Mouse (Mus musculus): ENCODE data around the gene Mast1. TPM values are rescaled to one million over a fixed set of nuclear protein-coding genes. Genes with fewer than 3 reads are reported as not detected.
"Not testable (repeated sequence)": the region's sequence is repeated elsewhere in the genome, so short reads cannot be mapped to it uniquely, and the experiment has no call there.

Mast1 gene
- polyA plus RNA-seq, 1 experiment from 2014 or later: 65.8 TPM

DNA sequence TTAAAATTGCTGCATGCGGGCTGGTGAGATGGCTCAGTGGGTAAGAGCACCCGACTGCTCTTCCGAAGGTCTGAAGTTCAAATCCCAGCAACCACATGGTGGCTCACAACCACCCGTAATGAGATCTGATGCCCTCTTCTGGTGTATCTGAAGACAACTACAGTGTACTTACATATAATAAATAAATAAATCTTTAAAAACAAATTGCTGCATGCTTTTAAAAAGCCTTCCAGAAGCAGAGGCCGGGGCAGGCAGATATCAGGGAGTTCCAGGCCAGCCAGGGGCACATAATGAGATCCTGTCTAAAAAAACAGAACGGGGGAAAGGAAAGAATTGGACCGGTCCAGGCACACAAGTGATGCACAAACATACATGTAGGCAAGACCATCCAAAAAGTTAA is 29.2 kb downstream of the Mast1 start:
- Histone ChIP-seq H3K36me3 (ENCODE audit: control insufficient read depth, insufficient read depth) (peaks cover 14% of the 10 kb centered on the region), H3K4me1 (replicated peaks; ENCODE audit: control insufficient read depth, insufficient read depth, low read length) (peaks cover 18% of the 10 kb centered on the region), H3K4me2 (ENCODE audit: low read length) (peak overlapping the region; percentile 67), H3K4me3 (replicated peaks; ENCODE audit: low read length) (peak overlapping the region; percentile 48)
- ATAC-seq; H3K9ac ChIP-seq (replicated peaks; ENCODE audit: low read depth, low read length); H3K27ac ChIP-seq (ENCODE audit: low read length); H3K27me3 ChIP-seq (replicated peaks; ENCODE audit: control insufficient read depth, insufficient read depth, low read length); H3K9me3 ChIP-seq (ENCODE audit: control insufficient read depth, low read length): not testable (repeated sequence)
- WGBS: 31% methylated on average over 6 of the region's 7 CpGs

DNA sequence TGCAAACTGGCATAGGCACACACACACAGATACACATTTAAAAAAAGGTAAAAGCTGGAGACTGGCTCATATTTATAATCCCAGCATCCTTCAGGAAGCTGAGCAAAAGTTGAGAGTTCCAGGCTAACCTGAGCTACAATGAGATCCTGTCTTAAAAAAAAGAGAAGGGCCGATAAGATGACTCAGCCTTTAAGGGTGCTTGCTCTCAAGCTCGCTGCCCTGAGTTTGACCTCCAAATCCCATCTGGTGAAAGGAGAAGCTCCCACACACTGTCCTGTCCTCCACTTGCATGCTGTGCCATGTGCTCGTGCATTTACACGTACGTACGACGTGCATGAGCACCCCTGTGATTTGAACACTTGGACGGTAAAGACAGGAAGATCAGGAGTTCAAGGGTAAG is 29.7 kb downstream of the Mast1 start:
- no peak for ATAC-seq

DNA sequence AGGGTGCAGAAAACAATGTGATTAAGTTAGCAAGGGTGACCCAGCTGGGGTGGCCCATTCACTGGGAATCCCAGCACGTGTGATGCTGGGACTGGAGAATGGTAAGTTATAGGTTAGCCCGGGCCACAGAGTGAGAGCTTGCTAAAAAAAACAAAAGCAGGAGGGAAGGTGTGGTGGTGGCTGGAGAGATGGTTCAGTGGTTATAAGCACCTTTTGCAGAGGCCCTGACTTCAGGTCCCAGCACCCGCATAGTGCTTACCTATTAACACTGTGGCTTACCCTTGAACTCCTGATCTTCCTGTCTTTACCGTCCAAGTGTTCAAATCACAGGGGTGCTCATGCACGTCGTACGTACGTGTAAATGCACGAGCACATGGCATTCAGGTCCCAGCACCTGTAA is 30.1 kb downstream of the Mast1 start:
- Histone ChIP-seq H3K27me3 (replicated peaks; ENCODE audit: control insufficient read depth, insufficient read depth, low read length) (no peaks in the 10 kb centered on the region), H3K27ac (ENCODE audit: low read length) (no peak overlapping the region), H3K4me2 (ENCODE audit: low read length) (no peak overlapping the region), H3K9ac (replicated peaks; ENCODE audit: low read depth, low read length) (no peak overlapping the region), H3K4me1 (replicated peaks; ENCODE audit: control insufficient read depth, insufficient read depth, low read length) (peaks cover 20% of the 10 kb centered on the region), H3K4me3 (replicated peaks; ENCODE audit: low read length) (no peak overlapping the region), H3K9me3 (ENCODE audit: control insufficient read depth, low read length) (no peaks in the 10 kb centered on the region), H3K36me3 (ENCODE audit: control insufficient read depth, insufficient read depth) (peaks cover 5% of the 10 kb centered on the region)
- no peak for ATAC-seq
- WGBS: 97% methylated on average over 9 of the region's 9 CpGs

More for the DNA sequence above, 29.7 kb downstream of the Mast1 start:
- no peaks in the 10 kb centered on the region for H3K27me3 ChIP-seq (replicated peaks; ENCODE audit: control insufficient read depth, insufficient read depth, low read length)
- peaks cover 10% of the 10 kb centered on the region for H3K36me3 ChIP-seq (ENCODE audit: control insufficient read depth, insufficient read depth)
- no peak overlapping the region for H3K4me3 ChIP-seq (replicated peaks; ENCODE audit: low read length)
- H3K4me1 ChIP-seq (replicated peaks; ENCODE audit: control insufficient read depth, insufficient read depth, low read length): peaks cover 19% of the 10 kb centered on the region
- H3K9ac ChIP-seq (replicated peaks; ENCODE audit: low read depth, low read length): no peak overlapping the region
- no peak overlapping the region for H3K27ac ChIP-seq (ENCODE audit: low read length)
- WGBS: 80% methylated on average over 8 of the region's 8 CpGs
- H3K4me2 ChIP-seq (ENCODE audit: low read length): no peak overlapping the region
- no peaks in the 10 kb centered on the region for H3K9me3 ChIP-seq (ENCODE audit: control insufficient read depth, low read length)

DNA sequence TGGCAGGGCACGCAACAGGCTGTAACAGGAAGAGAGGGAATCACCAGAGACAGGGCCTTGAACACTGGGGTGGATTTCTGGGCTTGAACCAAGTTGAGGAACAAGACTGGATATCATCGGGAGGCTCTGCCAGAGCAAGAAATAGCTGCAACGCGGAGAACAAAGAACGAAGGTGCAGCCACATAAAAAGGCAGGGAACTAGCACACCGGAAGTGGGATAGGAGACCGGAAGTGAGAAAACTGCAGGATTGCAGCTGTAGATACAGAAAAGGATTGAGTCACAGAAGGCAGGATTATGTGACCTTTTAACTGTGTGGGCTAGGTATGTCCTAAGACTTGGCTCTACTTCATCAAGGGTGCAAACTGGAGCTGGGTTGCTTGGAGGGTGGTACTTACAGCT is 32.8 kb downstream of the Mast1 start:
- WGBS: 89% methylated on average over 7 of the region's 7 CpGs
- no peak for ATAC-seq
- Histone ChIP-seq H3K36me3 (ENCODE audit: control insufficient read depth, insufficient read depth) (no peaks in the 10 kb centered on the region), H3K4me3 (replicated peaks; ENCODE audit: low read length) (no peak overlapping the region), H3K27me3 (replicated peaks; ENCODE audit: control insufficient read depth, insufficient read depth, low read length) (no peaks in the 10 kb centered on the region), H3K4me2 (ENCODE audit: low read length) (no peak overlapping the region), H3K27ac (ENCODE audit: low read length) (no peak overlapping the region), H3K9me3 (ENCODE audit: control insufficient read depth, low read length) (no peaks in the 10 kb centered on the region), H3K9ac (replicated peaks; ENCODE audit: low read depth, low read length) (no peak overlapping the region), H3K4me1 (replicated peaks; ENCODE audit: control insufficient read depth, insufficient read depth, low read length) (peaks cover 20% of the 10 kb centered on the region)

DNA sequence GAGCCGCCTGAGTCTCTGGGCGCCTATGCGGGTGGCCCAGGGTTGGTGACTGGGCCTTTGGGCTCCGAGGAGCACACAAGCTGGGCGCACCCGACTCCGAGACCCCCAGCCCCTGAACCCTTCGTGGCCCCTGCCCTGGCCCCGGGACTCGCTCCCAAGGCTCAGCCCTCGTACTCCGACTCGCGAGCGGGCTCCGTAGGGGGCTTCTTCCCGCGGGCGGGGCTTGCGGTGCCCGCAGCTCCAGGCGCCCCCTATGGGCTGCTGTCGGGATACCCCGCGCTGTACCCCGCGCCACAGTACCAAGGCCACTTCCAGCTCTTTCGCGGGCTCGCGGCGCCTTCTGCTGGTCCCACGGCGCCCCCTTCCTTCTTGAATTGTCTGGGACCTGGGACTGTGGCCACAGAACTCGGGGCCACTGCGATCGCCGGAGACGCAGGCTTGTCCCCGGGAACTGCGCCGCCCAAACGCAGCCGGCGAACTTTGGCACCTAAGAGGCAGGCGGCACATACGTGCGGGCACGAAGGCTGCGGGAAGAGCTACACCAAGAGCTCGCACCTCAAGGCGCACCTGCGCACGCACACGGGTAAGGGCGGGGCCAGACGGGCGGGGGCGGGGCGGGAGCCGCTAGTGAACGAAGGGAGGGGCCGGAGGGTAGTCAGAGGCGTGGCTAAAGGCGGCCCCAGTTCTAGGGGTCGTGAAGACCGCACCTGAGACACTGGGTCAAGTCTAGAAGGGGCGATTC is 34.1 kb downstream of the Mast1 start:
- WGBS: under 1% methylated on average over 66 of the region's 68 CpGs
- peak; percentile 90 for ATAC-seq
- H3K36me3 ChIP-seq (ENCODE audit: control insufficient read depth, insufficient read depth): no peaks in the 10 kb centered on the region

DNA sequence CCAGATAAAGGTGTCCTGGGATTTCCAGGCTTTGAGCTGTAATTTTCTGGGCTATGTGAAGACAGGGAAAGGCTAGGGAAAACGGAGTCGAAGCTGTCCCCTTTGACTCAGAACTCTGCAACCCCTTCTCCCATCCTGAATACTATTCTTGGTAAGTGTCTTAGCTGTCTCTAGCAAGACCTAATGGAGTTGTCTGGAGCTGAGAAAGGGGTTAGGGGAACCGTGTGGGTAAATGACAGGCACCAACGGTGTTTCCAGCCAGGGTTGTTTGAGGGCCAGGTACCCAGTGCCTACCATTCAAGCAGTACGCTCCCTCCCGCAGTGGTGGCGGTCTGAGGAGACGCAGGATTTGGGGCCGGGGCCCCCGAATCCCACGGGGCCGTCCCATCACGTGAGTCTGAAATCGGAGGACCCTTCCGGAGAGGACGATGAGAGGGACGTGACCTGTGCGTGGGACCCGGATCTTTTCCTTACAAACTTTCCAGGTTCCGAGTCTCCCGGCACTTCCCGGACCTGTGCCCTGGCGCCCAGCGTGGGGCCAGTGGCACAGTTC is 34.7 kb downstream of the Mast1 start:
- WGBS: 2% methylated on average over 24 of the region's 24 CpGs
- H3K9ac ChIP-seq (replicated peaks; ENCODE audit: low read depth, low read length): peak overlapping the region; percentile 58
- no peaks in the 10 kb centered on the region for H3K9me3 ChIP-seq (ENCODE audit: control insufficient read depth, low read length)
- H3K36me3 ChIP-seq (ENCODE audit: control insufficient read depth, insufficient read depth): no peaks in the 10 kb centered on the region
- H3K4me3 ChIP-seq (replicated peaks; ENCODE audit: low read length): peak overlapping the region; percentile 54
- no peak overlapping the region for H3K27ac ChIP-seq (ENCODE audit: low read length)
- peak overlapping the region; percentile 91 for H3K4me2 ChIP-seq (ENCODE audit: low read length)
- H3K4me1 ChIP-seq (replicated peaks; ENCODE audit: control insufficient read depth, insufficient read depth, low read length): peaks cover 10% of the 10 kb centered on the region
- ATAC-seq: peak; percentile 10; the same call in 1 of the 2 replicates
- no peaks in the 10 kb centered on the region for H3K27me3 ChIP-seq (replicated peaks; ENCODE audit: control insufficient read depth, insufficient read depth, low read length)

More for the DNA sequence above, 34.1 kb downstream of the Mast1 start:
- no peak overlapping the region for H3K27ac ChIP-seq (ENCODE audit: low read length)
- peaks cover 11% of the 10 kb centered on the region for H3K4me1 ChIP-seq (replicated peaks; ENCODE audit: control insufficient read depth, insufficient read depth, low read length)
- no peaks in the 10 kb centered on the region for H3K9me3 ChIP-seq (ENCODE audit: control insufficient read depth, low read length)
- peak overlapping the region; percentile 91 for H3K4me2 ChIP-seq (ENCODE audit: low read length)
- H3K27me3 ChIP-seq (replicated peaks; ENCODE audit: control insufficient read depth, insufficient read depth, low read length): no peaks in the 10 kb centered on the region
- peak overlapping the region; percentile 58 for H3K9ac ChIP-seq (replicated peaks; ENCODE audit: low read depth, low read length)
- peak overlapping the region; percentile 54 for H3K4me3 ChIP-seq (replicated peaks; ENCODE audit: low read length)

DNA sequence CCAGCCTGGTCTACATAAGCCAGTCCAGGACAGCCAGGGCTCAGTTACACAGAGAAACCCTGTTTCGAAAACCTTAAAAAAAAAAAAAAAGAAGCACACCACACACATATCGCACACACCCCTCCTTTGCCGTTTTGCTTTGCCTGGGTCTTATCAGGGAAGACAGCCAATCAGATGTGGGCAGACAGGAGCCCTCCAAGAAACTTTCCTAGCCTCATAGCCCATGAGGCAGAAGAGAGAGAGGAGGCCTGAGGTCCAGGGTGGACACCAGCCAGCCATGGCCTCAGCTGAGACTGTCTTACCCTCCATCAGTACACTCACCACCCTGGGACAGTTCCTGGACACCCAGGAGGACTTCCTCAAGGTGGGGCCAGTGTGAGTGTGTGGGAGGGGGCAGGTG is 35.4 kb downstream of the Mast1 start, which contains the start of gene Klf1:
TSS of gene Klf1 (plus strand) at position 177 of the 400 bp plus-strand sequence.
- Histone ChIP-seq H3K36me3 (ENCODE audit: control insufficient read depth, insufficient read depth) (no peaks in the 10 kb centered on the region), H3K4me2 (ENCODE audit: low read length) (peak within 1 kb of the TSS; percentile 91), H3K4me1 (replicated peaks; ENCODE audit: control insufficient read depth, insufficient read depth, low read length) (peaks cover 10% of the 10 kb centered on the region), H3K9ac (replicated peaks; ENCODE audit: low read depth, low read length) (peak within 1 kb of the TSS; percentile 58), H3K4me3 (replicated peaks; ENCODE audit: low read length) (peak within 1 kb of the TSS; percentile 54), H3K9me3 (ENCODE audit: control insufficient read depth, low read length) (no peaks in the 10 kb centered on the region), H3K27me3 (replicated peaks; ENCODE audit: control insufficient read depth, insufficient read depth, low read length) (no peaks in the 10 kb centered on the region), H3K27ac (ENCODE audit: low read length) (no peak within 1 kb of the TSS)
- ATAC-seq: no peak
- 78% methylated on average over 3 of the region's 3 CpGs for WGBS

DNA sequence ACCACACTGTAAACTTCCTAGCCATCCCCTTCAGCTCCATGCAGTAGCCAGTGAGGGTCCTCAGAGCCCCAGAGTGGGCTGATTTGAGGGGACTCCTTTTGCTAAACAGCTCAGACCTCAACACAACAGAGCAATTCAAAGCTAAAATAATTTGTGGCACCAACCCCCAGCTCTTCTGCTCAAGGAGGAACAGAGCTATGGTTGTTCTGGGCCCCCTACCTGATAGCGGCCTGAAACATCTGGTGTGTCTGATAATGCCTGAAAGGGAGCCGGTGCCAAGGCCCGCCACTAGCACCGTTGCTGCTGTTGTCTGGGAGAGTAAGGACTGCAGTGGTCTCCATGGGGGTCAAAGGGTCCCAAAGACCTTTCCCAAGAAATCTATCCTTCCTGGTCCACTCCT is 36.1 kb downstream of the Mast1 start:
- Histone ChIP-seq H3K4me3 (replicated peaks; ENCODE audit: low read length) (no peak overlapping the region), H3K27ac (ENCODE audit: low read length) (no peak overlapping the region), H3K4me1 (replicated peaks; ENCODE audit: control insufficient read depth, insufficient read depth, low read length) (peaks cover 10% of the 10 kb centered on the region), H3K4me2 (ENCODE audit: low read length) (no peak overlapping the region), H3K27me3 (replicated peaks; ENCODE audit: control insufficient read depth, insufficient read depth, low read length) (no peaks in the 10 kb centered on the region), H3K9me3 (ENCODE audit: control insufficient read depth, low read length) (no peaks in the 10 kb centered on the region), H3K9ac (replicated peaks; ENCODE audit: low read depth, low read length) (no peak overlapping the region), H3K36me3 (ENCODE audit: control insufficient read depth, insufficient read depth) (no peaks in the 10 kb centered on the region)
- WGBS: 68% methylated on average over 4 of the region's 4 CpGs
- ATAC-seq: no peak

DNA sequence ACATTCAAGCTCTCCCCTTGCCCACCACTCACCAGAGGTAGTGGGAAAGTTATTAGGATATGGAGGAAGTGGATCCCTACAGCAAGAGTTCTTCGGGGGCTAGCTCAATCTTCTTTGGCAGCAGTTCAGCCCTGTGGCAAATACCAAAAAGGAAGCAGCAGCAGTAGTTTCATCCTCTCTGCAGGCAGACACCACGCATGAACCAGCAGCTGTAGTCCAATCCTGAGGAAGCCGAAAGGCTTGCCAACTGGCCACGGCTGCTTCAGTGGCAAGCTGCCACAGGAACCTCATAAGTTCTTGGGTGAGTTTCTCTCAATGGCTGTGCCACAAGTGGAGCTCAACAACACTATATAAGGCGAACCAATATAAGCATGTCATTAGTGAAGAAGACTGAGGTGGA is 41.2 kb downstream of the Mast1 start:
- H3K27me3 ChIP-seq (replicated peaks; ENCODE audit: control insufficient read depth, insufficient read depth, low read length): no peaks in the 10 kb centered on the region
- no peak for ATAC-seq
- no peak overlapping the region for H3K4me3 ChIP-seq (replicated peaks; ENCODE audit: low read length)
- H3K9me3 ChIP-seq (ENCODE audit: control insufficient read depth, low read length): no peaks in the 10 kb centered on the region
- WGBS: 82% methylated on average over 5 of the region's 5 CpGs
- no peaks in the 10 kb centered on the region for H3K36me3 ChIP-seq (ENCODE audit: control insufficient read depth, insufficient read depth)
- H3K4me2 ChIP-seq (ENCODE audit: low read length): no peak overlapping the region
- peaks cover 11% of the 10 kb centered on the region for H3K4me1 ChIP-seq (replicated peaks; ENCODE audit: control insufficient read depth, insufficient read depth, low read length)
- H3K9ac ChIP-seq (replicated peaks; ENCODE audit: low read depth, low read length): no peak overlapping the region
- H3K27ac ChIP-seq (ENCODE audit: low read length): no peak overlapping the region

Data from forebrain, embryonic 16.5 days (tissue).